Mouse (Mus musculus) A20 (cell line): Measurements from ENCODE around the gene Tmbim4.
A peak's percentile ranks its signal among the peaks of the same experiment; 100 is the strongest.
"Not testable (repeated sequence)": the region's sequence is repeated elsewhere in the genome, so short reads cannot be mapped to it uniquely, and the experiment has no call there.

Source experiments
- DNase-seq: peaks from one replicate; pipeline ENCODE4 v3.0.0-alpha.2; 2011; ENCODE audit warnings: low read depth, low spot score

Gene Tmbim4

DNA sequence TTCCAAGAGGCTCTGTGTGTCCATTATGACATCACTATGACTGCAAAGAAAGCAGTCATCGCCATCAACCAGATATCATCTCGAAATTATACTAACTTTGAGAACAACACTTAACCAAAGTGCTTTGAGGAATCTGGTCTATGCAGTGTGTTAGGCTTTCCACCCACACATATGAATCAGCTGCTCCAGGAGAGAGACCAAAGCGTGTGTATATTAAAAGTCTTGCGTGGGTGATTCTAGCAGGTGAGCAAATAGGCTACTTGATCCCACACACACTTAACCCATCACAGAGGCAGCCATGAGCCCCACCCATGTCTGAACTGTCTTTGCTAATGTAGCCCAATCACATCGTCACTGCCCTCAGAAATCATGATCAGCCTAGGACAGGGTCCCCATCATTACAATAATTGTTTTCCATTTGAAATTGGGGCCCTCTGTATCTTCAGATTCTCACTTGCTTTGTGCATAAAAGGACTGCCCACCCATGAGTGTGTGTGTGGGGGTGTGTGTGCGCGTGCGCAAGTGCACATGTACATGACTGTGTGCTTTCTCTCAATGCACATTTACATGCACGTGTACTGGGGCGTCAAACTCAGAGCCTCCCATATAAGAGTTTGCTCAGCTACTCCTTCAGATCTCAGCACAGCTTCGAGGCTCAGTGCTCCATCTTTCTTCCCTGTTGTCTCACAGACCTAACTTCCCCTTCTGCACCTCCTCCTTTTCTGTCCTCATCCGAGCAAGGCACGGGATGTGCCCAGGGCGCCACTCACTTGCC is 4.1 kb upstream of the Tmbim4 start:
- DNase-seq = no peak

DNA sequence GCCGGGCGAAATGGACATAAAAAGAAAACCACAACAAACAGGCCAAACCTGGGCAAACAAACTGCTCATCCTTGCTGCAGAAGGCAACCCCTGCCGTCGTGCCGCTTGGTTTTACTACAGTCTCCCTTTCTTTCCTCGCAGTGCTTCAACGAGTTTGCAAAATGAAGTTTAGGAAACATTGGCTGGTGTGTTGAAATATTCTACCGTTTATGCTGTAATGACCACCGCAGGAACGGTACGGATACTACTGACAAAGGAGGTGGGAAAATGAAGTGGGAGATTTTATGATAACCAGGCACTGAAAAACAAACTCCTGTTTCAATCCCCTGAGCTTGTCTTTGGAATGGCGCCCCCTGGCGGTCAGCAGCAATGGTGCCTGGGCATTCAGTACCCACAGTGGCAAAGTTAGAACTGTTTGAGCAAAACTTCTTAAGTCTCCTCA is 592 bp downstream of the Tmbim4 start, which contains the start of gene Irak3:
Gene Irak3, minus strand, starts transcription at position 170 of the 442 bp plus-strand sequence.
- peak; percentile 65 for DNase-seq

DNA sequence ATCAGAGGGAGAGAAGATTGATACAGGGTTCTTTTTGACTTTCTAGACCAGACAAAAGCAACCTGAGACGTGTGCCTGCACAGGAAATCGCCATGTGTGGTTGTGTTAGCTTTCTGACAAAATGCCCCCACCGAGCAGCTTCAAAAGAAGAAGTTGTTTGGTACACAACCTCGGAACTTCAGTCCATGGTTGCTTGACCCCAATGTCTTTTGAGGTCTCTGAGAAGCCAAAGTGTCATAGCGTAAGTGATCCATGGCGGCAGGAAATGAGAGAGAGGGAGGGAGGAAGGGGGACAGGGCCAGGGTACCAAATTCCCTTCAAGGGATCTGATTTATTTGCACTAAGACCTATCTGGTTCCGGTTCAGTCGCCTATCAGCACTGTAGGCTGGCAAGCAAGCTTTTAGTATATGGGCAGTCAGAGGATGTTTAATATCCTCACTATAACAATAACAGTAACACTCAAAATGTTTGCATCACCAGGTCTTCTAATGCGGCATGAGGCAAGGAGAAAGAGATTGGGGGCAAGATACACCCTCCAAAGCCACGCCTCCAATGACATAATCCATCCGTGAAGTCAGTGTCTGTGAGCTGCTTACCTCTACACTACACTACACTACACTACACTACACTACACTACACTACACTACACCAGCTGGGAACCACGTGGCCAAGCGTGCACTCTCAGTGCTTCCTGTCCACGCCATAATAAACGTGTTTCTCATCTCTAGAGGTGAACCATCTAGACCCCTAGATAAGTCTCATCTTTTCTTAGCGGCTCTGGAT is 1.3 kb downstream of the Tmbim4 start:
- no peak for DNase-seq

DNA sequence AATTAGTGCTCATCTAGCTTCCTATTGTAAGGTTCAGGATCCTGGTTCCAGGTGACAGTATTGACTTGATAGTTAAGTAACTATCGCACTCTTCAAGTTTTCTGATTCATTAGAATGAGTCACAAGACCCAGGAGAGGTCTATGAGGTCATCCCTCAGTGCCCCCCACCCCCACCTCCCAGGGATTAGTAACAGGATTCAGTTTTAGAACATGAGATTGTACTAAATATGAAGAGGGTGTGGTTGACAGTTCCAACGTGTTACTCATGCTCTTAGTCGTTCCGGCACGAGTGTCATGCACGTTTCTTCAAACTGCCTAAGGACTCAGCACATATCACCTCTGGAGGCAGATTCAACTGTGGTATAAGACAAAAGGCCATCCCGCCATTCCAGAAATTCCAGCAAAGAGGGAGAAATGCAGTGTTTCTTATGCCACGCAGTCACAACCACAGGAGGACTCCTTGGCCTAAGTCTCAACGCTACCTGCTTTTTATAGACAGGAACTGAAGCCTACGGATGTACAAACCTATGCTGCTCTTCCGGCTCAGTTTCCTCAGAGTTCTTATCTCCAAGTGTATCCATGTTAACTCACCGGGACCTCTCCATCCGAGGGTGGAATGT is 3.3 kb downstream of the Tmbim4 start:
- no peak for DNase-seq

DNA sequence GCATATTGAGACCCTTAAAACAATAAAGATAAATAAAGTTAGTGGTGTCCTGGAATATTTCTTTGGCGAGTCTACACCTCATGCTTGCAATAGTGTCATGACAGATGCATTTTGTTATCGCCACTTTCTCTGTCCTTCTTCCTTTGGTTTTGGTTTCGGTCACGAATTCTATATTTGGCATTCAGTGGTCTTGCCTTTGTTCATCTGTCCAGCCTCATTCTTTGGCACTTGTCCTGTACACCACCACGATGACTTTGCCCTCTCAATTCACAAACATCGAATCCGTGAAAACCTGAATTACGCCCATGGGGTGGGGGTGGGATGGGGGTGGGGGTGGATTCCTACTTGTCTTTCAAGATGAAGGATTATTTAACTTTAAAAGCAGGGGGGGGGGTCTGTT is 6.6 kb downstream of the Tmbim4 start:
- DNase-seq = peak; percentile 39

DNA sequence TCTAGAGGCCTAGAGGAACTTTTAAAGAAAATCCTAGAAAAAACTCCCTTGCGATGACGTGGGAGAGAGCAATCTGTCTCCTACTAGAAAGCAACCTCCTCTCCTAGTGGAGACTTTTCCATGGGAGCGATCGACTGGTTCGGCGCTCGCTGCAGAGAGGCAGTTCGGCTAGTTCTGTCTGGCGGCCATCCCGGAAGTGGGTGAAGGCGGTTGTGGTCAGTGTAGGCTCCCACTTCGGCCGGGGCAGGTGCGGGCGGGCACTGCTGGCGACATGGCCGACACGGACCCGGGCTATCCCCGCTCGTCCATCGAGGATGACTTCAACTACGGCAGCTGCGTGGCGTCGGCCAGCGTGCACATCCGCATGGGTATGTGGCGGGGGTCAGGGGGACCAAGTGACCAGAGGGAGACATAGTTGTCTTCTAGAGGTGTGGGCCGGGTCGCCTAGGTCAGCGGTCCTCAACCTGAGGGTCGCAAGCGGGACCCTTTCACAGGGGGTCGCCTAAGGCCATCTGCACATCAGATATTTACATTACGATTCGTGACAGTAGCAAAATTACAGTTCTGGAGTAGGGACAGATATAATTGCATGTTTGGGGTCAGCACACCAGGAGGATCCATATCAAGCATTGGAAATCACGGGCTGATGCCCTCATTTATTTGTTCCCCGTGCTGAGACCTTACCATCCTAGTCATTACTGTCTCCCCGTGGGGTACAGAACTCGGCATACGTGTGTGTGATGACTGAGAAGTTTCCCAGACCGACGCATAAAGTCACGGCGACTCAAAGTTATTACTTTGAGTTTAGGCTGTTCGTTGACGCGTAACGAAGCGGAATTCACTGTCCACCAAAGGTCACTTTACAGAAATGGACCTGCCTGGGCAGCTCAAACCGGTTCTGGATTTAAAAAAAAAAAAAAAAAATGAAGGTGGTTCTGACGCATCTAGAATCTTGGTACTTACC is 7.5 kb downstream of the Tmbim4 start:
- peak; percentile 86 for DNase-seq

DNA sequence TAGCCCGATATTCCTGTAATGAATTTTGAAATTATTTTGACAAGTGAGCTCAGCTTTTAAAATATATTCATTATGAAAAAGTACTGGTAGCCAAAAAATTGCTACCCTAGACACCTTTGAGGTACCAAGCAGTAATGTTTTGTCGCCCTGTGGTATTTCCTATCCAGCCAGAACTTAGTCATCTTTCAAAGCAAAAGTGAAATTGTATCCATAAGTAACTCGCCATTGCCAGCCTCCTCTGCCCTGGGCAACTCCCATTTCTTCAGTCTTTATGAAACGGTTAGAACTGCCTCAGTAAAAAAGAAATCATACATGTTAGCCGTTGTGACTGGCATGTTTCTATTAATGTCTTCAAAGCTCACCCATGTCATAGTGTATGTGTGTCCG is 8.1 kb downstream of the Tmbim4 start:
- DNase-seq = peak; percentile 42

DNA sequence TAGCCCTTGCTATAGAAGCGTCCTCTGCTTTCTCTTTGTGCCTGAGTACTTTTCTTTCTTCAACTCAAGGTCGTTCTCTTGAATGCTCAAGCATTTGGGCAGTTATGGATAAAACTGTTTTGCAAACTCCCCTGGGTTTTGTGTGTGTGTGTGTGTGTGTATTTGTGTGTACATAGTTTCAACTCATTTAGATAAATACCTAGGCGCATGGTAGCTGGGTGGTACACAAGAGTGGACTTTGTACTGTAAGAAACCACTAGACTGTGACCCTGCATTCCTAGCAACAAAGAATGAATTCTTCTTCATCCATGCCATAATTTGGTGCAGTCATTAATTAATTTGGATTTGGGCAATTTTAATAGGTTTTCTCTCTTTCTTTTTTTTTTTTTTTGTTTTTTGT is 8.7 kb downstream of the Tmbim4 start:
- no peak for DNase-seq

DNA sequence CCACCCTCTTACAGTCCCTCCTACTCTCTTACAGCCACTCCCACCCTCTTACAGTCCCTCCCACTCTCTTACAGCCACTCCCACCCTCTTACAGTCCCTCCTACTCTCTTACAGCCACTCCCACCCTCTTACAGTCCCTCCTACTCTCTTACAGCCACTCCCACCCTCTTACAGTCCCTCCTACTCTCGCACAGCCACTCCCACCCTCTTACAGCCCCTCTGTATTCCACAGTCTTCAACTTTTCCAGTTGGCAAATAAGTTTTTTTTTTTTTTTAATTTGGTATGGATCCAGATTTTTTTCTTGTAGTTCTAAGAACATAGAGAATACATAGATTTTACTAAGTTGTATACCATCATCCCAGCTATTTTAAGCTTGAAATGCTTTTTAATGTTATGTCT is 15.7 kb downstream of the Tmbim4 start:
- not testable (repeated sequence) for DNase-seq

DNA sequence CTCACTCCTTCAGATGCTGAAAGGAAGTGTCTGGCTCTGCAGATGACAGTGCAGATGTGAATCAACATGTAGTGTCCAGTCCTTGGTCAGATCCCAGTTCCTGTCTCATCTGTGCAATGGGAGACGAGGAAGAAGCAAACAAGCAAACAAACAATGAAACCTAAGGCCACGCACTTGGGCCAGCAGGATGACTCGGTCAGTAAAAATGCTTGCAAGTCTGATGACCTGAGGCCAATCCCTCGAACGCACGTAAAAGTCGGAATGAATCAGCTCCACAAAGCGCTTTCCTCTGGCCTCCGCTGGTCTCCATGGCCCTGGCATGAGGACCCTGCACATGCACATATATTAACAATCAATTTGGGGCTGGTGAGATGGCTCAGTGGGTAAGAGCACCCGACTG is 17.6 kb downstream of the Tmbim4 start:
- no peak for DNase-seq

DNA sequence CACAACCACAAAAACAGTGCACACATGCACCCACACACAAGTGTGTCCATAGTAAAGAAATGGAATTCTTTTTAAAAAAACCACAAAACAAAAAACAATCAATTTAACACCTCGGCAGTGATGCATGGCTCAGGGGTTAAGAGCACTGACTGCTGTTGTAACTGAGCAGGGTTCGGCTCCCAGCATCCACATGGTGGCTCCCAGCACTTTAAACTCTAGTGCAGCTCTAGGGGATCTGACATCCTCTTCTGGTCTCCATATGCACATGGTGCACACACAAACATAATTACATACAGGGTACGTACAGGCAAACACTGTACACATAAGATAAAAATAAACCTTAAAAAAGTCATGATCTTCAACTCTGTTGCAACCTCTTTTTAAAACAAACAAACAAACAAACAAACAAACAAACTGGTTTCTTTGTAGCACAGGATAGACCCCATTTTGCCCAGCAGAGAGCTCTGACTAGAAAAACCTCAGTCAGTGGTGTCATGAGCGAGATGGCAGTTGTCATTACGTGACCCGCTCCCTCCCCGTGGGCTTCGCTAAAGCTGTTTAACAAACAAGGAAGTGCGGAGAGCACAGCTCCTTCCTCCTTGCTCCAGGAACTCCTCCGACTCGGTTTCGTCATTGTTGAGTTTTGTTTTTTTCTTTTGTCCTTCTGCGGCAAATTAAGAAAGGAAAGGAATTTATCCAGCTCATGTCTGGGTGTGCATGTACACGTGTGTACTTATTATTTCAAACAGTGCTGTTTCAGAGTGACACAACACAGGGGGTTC is 18.4 kb downstream of the Tmbim4 start:
- no peak for DNase-seq

DNA sequence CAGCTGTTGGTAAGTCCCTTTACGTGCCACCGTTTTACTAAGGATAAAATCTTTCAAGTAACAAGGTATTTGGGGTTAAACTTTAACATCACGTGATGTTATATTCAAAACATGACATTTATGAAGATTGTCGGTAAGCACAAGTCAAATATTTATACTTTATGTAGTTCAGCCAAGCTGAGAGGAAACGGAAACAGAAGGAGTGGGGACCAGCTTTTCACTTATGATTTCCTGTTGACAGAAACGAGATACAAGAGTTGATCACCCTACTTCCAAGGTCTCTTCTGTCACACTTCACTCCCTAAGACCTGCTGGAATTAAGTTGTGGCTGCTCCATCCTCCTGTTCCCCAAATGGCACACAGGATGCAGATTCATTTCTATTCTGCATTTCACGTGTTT is 19.4 kb downstream of the Tmbim4 start:
- no peak for DNase-seq

DNA sequence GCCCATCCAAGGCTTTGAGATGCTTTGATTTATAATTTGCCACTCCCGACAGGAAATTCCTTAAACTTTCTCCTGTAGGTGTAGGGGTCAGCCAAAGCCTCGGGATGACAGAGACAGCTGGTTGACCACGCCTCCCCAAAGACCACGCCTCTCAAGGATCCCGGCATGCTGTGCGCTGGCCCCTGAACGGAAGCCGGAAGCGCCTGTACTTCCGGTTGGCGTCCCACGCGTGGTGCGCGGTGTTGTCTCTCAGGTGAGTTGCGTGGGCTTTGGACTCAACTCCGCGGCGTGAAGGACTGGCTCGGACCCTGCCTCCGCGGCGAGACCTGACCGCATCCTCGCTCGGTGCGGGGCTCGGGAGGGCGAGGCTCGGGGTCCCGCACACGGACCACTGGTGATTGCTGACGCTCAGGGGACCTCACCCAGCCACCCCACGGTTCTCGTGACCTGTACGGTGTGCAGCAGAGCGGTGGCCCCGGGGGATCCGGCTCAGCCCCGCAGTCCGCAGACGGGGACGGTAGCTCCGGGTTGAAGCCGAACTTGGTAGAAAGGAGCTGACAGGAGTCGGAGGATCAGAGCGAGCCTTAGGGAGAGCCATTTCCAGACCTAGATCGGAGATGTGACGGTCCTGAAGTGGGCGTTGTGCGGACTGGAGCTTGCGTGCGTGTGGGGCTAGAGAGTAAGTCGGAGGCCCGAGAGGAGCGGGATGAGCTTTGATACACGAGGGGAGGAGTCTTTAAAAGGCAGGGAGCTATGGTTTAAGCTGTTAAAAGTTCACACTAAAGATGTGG is 25.7 kb downstream of the Tmbim4 start, which contains the start of gene Llph:
Gene Llph, plus strand, starts transcription at position 200 of the 791 bp plus-strand sequence.
- DNase-seq = peak; percentile 87

DNA sequence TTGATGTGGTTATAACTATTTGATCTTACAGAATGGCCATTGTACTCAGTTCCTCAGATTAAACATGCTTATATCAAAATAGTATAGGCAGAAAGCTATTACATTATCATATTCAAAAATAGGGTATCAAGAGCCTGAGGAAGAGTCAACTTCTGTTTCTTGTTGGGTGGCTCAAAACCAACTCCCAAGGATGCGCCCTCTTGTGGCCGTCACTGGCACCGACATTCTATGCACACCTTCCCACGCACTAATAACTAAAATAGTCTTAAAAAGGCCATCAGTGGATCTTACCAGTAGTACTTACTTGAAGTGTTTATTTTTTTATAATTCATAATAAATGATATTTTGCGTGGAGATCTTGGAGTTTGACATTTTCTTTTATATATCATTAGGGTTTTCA is 30.3 kb downstream of the Tmbim4 start:
- DNase-seq = peak; percentile 71

DNA sequence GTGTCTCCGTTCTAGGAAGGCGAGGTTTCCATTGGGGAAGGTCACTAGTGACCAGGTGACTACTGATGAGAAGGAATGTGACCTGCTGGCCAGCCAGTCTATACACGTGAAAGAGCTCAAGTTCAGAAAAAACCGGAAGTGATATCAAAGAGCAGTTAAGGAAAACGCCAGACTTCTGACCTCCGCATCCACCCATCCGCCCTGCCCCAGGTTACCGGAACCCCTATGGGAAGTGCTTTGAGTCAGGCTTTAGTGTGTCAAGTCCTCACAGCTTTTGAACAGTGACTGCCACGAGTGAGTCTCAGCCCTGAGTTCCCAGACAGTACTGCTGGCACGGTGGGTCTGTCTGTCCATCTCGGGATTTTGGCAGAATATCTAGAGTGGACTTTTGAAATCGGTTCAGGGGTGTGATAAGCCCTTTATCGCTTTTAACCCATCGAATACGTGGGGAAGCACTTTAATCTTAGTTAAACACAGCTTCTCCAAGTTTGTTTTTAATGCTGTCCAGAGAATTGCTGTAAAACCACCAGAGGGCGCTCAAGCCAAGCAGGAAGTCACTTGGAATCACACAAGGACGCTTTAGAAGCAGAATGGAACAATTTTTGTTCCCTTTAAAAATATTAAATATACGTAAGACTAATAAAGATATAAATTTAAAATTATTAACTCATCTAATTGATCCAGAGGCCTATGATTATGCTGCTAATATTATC is 32.4 kb downstream of the Tmbim4 start:
- DNase-seq = peak; percentile 56

DNA sequence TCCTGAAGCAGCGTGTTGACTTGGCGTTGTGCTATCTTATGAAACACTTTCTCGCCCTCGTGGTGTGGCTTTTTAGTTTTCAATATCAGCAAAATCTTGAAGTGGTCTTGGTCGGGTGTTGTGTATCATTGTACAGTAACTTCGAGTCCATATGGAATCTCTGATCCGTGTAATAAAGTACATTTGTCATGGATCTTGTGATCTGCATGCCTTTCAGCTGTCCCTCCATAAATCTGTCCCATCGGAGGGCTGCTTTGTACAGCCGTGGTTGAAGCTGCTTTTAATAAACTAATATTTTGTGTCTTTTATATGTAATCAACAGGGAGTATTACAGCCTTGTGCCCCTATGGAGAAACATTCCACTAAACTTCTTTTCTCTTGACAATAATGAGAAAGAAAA is 35.5 kb downstream of the Tmbim4 start:
- DNase-seq = no peak

DNA sequence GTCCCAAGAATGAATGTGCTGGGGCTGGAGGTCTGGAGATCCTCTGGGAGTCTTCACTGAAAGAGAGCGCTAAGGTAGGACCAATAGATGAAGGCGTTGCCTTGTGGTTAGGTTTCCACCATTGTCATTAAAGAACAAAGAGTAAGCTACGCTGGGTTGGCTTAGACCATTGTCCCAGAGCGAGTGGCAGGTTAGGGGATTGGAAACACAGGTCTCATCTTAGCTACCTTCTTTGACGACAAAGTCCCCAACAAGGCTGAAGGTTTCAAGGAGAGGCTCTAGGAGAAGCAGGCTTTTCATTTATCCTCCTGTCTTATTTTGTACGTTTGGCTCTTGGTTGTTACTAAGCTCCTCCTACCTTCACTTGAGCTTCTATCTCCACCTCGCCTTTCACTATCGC is 36.9 kb downstream of the Tmbim4 start:
- DNase-seq = no peak

DNA sequence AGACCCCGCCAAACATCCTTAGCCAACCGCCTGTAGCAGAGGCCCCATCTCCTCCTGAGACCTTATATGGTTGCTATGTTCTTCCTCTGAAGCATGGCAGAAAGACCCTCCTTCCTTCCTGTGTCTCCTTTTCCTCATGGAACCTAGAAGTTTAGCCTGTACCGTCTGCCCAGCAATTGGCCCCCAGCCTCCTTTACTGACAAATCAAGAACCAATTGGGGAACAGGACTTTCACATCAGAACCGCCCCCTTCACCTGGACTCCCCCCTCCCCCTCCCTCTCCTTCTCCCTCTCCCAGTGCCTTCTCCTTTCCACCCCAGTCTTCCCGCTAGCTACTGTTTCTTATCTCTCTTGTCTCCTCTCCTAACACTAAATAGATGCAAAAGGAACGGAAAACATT is 38.1 kb downstream of the Tmbim4 start:
- no peak for DNase-seq

DNA sequence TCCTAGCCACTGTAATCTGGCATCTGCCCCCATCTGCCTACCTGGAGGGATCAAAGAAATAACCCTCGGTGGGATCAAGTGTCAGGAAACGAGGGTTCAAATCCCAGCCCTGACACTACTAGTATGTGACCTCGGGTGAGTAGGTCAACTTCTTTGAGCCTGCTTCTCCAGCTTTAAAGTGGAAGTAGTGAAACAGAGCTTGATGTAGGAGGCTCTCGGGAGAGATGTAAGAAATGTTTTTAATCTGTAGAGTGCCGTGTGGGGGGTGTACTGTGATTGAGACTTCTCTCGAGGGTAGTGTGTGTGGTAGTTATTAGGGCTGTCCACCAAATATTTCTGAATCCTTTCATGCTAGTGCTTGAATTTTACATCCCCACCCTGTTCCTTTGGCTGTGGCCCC is 41.0 kb downstream of the Tmbim4 start:
- no peak for DNase-seq
